Mouse (Mus musculus) spleen, postnatal 14 days (tissue): ENCODE results near the gene Ntn4.
"Not testable (repeated sequence)": the region's sequence is repeated elsewhere in the genome, so short reads cannot be mapped to it uniquely, and the experiment has no call there.

Source experiments
- DNase-seq, 2 experiments: peaks; one replicate each; pipeline ENCODE4 v3.0.0; 2021 to 2022; ENCODE audit warnings: low spot score in 2 of 2

The Ntn4 gene

DNA sequence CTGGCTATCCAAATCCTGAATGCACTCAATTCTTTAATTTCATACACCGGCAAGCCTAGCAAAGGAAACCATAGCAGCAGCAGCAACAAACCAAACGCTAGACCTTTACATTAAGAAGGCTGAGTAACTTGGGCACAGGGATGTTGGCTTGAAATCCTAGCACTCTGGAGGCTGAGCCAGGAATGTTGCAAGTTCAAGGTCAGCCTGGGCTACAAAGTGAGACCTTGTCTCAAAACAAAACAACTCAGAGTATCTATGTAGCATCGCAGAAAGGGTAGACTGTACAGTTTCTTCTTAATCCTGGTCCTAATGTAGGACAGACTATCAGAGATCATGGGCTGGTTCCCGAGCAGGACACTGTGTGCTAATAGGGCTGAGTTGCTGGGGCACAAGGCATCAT lies 43.4 kb downstream of the Ntn4 start:
- no peak for DNase-seq

DNA sequence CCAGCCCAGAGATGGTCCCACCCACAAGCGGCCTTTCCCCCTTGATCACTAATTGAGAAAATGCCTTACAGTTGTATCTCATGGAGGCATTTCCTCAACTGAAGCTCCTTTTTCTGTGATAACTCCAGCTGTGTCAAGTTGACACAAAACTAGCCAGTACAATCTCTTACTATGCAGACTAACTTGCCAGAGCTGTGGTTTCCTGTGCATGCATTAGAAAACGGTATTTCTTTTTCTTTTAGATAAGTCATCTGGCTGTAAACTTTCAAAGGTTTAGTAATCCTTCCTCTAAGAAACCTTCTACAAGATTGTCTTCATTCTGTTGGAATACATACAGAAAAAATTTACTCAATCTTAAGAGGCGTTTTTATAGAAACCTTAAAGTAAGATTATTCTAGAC lies 44.9 kb downstream of the Ntn4 start:
- not testable (repeated sequence) for DNase-seq

GRCm38 (mm10) chr10:93686579-93686978 lies 46.1 kb downstream of the Ntn4 start:
- DNase-seq: no peak

DNA sequence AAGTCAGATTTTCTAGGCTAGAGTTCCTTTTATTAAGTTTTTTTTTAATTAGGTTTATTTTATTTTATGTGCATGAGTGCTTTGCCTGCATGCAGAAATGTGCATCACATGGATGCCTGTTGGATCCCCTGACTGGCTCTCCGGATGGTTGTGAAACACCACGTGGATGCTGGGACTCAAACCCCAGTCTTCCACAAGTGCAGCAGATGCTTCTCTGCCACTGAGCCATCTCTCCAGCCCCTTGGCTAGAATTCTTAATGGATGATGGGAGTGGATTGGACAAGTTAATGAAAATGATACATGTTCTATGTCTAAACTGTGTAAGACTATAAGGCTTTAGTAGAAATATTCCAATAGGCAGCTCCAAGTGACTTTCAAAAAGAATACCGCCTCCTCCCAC lies 47.3 kb downstream of the Ntn4 start:
- DNase-seq: no peak

DNA sequence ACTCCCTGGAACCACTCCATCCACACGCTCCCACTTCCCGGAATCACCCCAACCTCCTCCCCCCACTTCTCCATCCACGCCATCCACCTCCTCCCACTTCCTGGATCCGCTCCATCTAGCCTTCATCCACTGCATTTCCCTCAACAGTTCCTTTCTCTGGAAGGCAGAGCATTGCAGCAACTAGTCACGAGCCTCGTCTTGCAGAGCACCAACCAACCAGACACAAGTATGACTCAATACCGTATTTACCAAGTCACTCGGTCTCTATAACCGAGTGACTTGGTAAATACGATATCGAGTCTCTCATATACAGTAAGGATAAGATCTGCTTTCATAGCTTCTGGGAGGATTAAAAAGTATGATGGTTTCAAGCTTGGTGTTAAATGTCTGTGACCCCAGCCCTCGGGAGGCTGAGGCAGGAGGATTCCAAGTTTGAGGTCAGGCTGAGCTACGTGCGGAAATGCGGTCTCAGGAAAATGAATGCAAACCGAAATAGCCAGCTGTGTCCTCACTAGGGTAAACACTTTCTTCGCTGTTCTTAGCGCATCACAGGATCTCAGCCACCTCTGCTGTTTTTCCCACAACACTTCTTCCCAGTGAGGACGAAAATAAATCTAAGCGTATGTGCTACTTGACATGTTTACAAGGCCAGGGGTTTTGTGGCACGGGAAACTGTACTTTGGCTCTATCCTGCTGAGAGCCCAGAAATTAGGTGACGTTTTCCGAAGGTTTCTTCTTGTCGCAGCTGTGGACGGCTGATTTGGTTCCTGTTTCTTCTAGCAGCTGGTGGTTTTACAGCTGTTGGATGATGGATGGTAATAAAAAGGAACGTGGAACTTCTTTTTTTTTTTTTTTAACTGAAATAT lies 48.1 kb downstream of the Ntn4 start:
- DNase-seq: no peak

DNA sequence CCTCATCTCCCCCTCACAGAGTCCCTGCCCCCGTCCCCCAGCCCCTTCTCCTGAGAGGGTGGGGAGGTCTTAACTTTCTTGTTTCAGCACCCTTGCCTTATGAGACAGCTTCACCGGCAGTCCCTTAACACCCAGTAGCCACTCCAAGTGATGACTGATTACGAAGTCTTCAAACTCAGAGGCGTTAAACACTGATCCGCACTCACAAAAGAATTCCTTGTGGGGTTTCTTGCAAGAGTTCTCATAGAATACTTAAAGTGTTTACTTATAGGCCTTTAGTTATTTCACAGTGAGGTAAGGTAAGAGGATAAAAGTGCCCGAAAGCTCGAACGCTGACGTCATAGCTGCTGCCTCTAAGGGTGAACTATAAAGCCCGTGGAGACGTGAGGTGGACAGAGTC lies 50.9 kb downstream of the Ntn4 start:
- no peak for DNase-seq

- no peak for DNase-seq
These were observed 54.7 kb downstream of the Ntn4 start for GRCm38 (mm10) chr10:93695043-93695791.

- DNase-seq: no peak
These were observed 55.5 kb downstream of the Ntn4 start for GRCm38 (mm10) chr10:93696001-93696400.

DNA sequence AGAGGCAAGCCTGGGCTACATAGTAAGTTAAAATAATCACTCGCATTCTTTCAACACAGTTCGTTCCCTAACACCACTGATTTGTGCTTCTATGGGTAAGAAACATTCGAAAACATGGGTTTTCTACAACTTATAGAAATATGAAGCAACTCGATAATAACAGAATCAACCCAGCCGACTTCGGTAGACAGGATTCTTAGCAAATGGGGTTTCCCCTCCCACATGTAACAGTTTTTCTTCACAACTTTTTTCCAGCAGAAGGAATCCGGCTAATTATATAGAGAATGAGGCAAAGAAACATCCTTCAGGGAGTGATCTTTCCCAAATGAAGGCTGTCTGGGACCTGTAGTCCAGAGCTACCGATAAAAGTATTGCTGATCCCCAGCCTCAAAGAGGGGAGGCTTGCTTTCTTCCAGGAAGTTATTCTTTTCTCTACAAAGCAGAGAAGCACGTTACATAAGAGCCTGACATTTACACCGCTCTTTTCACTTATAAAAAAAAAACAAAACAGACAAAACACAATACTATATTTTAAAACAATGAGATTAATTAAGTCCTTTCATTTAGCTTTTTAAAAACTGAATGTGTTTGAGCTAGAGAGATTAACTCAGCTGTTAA lies 57.5 kb downstream of the Ntn4 start:
- DNase-seq: no peak

DNA sequence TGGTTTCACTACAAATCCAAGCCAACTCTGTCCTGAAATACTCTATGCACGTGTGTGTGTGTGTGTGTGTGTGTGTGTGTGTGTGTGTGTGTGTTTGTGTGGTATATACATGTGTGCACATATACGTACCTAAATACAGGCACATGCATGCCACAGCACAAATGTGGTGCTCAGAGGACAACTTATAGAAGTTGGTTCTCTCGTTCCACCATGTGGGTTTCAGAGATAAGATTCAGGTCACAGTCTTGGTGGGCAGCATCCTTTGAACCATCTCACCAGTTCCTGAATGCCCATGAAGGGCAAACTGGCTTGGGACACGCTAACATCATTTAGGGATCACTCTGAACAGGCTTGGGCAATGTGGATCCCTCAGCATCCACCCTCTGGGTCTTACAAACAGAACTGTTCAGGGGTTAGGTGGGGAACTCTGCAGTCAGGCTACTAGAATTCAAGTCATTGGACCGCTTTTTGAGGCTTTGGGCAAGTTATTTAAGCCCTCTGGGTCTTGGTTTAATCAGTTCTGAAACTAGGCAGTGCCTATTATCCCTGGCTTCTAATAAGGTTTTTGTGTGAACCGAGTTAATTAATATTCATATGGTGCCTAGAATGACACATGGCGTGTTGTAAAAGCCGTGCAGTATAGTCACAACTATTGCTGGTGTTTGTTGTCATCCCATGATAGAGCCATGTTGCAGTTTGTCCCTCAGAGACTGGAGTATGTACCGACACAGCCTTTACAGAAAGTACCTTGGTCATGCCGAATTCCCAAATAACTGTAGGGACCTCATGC lies 59.4 kb downstream of the Ntn4 start:
- no peak for DNase-seq

- DNase-seq: no peak
These were observed 60.3 kb downstream of the Ntn4 start for GRCm38 (mm10) chr10:93700589-93701363.

DNA sequence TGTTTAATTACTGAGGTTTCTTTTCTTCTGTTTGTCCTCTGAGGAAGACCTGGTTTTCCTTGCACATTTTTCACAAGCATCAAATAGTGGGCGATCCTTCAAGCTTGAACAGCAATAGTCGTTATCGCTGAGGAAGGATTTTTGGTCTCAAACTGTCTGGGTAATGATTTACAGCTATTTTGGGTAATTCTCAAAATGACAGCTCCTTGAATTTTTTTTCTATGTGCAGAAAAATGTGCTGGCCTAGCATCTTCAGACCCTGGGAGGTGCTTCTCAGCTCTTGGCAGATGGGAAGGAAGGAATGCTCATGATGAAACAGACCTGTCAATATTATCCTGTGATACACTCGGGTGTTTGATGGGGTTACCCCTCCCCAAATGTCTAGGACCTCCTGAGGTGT lies 63.5 kb downstream of the Ntn4 start:
- DNase-seq: no peak

DNA sequence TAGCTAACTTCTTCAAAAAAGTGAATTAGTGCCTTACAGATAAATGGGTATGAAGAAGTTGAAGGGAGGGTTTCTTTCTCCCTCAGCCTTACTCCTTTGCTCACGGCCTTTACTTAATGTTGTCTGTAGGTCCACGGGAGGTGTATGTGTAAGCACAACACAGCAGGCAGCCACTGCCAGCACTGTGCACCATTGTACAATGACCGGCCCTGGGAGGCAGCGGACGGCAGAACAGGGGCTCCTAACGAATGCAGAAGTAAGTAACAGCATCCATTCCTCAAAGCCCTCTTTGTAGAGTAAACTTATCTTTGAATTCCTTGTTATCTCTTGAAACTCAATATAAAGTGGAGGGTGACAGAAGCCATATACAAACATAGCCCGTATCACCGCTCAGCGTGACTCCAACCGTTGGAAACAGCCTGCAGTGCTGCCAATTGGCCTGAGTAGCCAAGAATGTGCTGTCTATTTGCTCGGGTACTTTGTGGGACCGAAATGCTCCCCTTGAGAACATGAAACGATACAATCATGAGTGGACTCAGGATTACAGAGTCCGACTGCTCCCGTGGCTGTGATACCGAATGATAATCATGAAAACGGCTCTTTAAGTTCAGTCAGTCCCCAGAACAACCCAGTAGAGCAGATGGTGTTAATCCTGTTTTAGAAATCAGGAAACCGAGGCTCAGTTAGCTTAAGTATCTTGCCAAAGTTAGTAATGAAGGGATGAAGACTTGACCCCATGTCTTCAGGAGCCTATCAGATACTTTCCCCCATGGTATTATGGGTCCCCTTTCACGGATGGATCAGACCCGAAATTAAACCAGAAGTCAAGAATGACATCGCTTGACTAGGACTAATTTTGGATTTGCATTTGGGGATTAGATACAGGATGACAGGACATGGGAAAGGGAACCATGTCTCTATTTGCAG lies 66.9 kb downstream of the Ntn4 start:
- no peak for DNase-seq

GRCm38 (mm10) chr10:93708076-93708473 lies 67.6 kb downstream of the Ntn4 start:
- no peak for DNase-seq

DNA sequence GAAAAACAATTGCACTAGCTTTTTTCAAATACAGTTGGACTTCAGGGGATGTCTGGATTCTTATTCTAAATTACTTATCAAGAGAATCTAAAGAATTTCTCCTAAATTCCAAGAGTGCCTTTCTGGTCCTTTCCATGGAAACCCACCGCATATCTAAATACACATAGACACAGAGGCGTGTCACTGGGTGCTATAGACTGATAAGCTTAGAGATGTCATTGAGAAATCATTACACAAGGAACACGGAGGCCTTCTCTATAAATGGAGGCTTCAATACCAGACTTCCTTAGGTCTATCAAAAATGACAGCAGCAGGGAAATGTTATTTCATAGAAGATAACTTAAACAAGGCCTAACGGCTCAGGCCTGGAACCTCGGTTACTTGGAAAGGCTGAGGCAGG lies 68.0 kb downstream of the Ntn4 start:
- no peak for DNase-seq

GRCm38 (mm10) chr10:93709536-93709935 lies 69.1 kb downstream of the Ntn4 start:
- DNase-seq: no peak

- DNase-seq: no peak
These were observed 81.3 kb downstream of the Ntn4 start for GRCm38 (mm10) chr10:93721625-93722337.

- no peak for DNase-seq
These were observed 83.6 kb downstream of the Ntn4 start for GRCm38 (mm10) chr10:93723942-93724542.

DNA sequence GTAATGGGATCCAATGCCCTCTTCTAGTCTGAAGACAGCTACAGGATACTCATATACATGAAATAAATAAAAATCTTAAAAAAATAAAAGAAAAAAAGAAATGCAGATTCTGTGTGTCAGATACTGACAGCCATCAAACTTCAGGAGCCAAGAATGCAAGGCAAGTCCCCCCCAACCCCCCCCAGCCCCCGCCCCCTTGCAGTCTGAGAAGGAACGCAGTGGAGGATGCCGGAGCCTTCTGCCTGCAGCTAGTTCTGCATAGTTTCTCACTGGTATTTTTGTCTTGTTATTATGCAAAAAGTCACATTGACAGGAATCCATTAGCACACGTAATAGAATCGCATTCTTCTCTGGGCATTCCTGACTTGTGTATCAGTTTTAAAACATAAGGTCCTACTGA lies 87.7 kb downstream of the Ntn4 start:
- DNase-seq: no peak
